Mouse (Mus musculus) liver, embryonic 15.5 days (tissue): ENCODE data around the gene Nxt2. TPM values are rescaled to one million over a fixed set of nuclear protein-coding genes. Genes with fewer than 3 reads are reported as not detected.

Experiments
- ATAC-seq: fragments of 200-750 bp; cut with Nextera tagmentation; 2 replicates; pipeline ENCODE4 v1.8.0; 2017; ENCODE audit warnings: moderate number of reproducible peaks, mild to moderate bottlenecking, moderate library complexity; ENCODE audit not compliant: insufficient read depth
- H3K27ac ChIP-seq: fragments of 300-500 bp; sonication (generic); replicated peaks from 2 replicates; pipeline ENCODE4 v1.5.1; 2015; ENCODE audit warnings: mild to moderate bottlenecking, inconsistent platforms
- H3K27me3 ChIP-seq: fragments of 300-500 bp; sonication (generic); 2 replicates; pipeline ENCODE4 v1.6.1; 2015; ENCODE audit warnings: mild to moderate bottlenecking, inconsistent platforms
- H3K36me3 ChIP-seq: fragments of 300-500 bp; sonication (generic); replicated peaks from 2 replicates; pipeline ENCODE4 v1.6.1; 2015; ENCODE audit warnings: moderate library complexity, mild to moderate bottlenecking, inconsistent platforms
- H3K4me1 ChIP-seq: fragments of 300-500 bp; sonication (generic); replicated peaks from 2 replicates; pipeline ENCODE4 v1.6.1; 2015; ENCODE audit warnings: inconsistent platforms
- H3K4me2 ChIP-seq: fragments of 300-500 bp; sonication (generic); 2 replicates; pipeline ENCODE4 v1.6.1; 2015; ENCODE audit warnings: moderate library complexity, mild to moderate bottlenecking, inconsistent platforms
- H3K4me3 ChIP-seq: fragments of 300-500 bp; sonication (generic); replicated peaks from 2 replicates; pipeline ENCODE4 v1.5.1; 2015; ENCODE audit warnings: mild to moderate bottlenecking, inconsistent platforms
- H3K9ac ChIP-seq: fragments of 300-500 bp; sonication (generic); 2 replicates; pipeline ENCODE4 v1.6.1; 2015; ENCODE audit warnings: moderate library complexity, mild to moderate bottlenecking, inconsistent platforms
- H3K9me3 ChIP-seq: fragments of 300-500 bp; sonication (generic); replicated peaks from 2 replicates; pipeline ENCODE4 v1.6.1; 2016; ENCODE audit warnings: inconsistent platforms
- WGBS: fragments of 180-500 bp; shearing (Covaris S2); methylation state at CpG from one replicate; pipeline ENCODE4 v1.1.7; 2015; ENCODE audit warnings: mixed read lengths; ENCODE audit not compliant: insufficient replicate concordance; 5-methylcytosine and 5-hydroxymethylcytosine counted together
- polyA plus RNA-seq: library from polyadenylated mRNA; unstranded; fragments of >200 nt; fragmentation: Nextera tagmentation; extraction: Ambion mirVana; gene quantifications from 2 replicates; pipeline ENCODE4 v1.2.1, GENCODE M21; 2015

Gene Nxt2
- polyA plus RNA-seq = 7.1 and 7.7 TPM in 2 replicates

GRCm38 (mm10) chrX:142226542-142226941 lies at the start of gene Nxt2:
TSS of gene Nxt2 (plus strand) at chrX:142226770.
- H3K4me2 ChIP-seq = peak within 1 kb of the TSS; percentile 66
- H3K9me3 ChIP-seq = no peaks in the 10 kb centered on the region
- H3K27me3 ChIP-seq = no peaks in the 10 kb centered on the region
- no peaks in the 10 kb centered on the region for H3K36me3 ChIP-seq
- H3K4me1 ChIP-seq = no peaks in the 10 kb centered on the region; the same call in 1 of the 2 replicates
- ATAC-seq = no peak
- WGBS = 83% methylated on average over 14 of the region's 14 CpGs
- no peak within 1 kb of the TSS for H3K9ac ChIP-seq
- H3K4me3 ChIP-seq = peak within 1 kb of the TSS; percentile 66
- H3K27ac ChIP-seq = peak within 1 kb of the TSS; percentile 26; the same call in 1 of the 2 replicates

DNA sequence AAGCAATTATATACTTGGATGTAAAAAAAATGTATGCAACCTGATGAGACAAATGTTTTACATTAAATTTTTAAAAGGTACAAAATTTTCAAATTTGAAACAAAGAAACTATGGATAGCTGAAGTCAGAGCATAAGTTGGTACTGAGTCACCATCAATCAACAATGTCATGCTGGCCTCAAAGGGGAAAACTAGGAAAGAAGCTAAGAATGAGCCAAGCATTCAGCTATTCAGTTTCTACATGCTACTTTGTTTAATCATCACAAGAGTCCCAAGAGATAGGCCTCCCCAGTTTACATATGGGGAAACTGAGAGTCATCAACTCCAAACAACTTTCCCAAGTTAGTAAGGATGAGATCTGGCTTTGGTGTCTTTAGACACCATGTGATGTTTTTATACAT lies 49.6 kb upstream of the Nxt2 start:
- H3K9me3 ChIP-seq = no peaks in the 10 kb centered on the region
- no peak for ATAC-seq

GRCm38 (mm10) chrX:142182026-142182425 lies 44.5 kb upstream of the Nxt2 start:
- H3K27me3 ChIP-seq = no peaks in the 10 kb centered on the region
- no peaks in the 10 kb centered on the region for H3K4me1 ChIP-seq
- H3K4me3 ChIP-seq = no peak overlapping the region
- WGBS = 62% methylated on average over 2 of the region's 2 CpGs
- ATAC-seq = no peak
- no peak overlapping the region for H3K4me2 ChIP-seq
- no peaks in the 10 kb centered on the region for H3K36me3 ChIP-seq
- no peak overlapping the region for H3K9ac ChIP-seq
- H3K27ac ChIP-seq = no peak overlapping the region
- no peaks in the 10 kb centered on the region for H3K9me3 ChIP-seq

More for the DNA sequence above, 49.6 kb upstream of the Nxt2 start:
- H3K27me3 ChIP-seq = no peaks in the 10 kb centered on the region; the same call in 1 of the 2 replicates
- no peak overlapping the region for H3K4me2 ChIP-seq
- no peak overlapping the region for H3K4me3 ChIP-seq
- H3K36me3 ChIP-seq = no peaks in the 10 kb centered on the region
- no peaks in the 10 kb centered on the region for H3K4me1 ChIP-seq
- H3K9ac ChIP-seq = no peak overlapping the region
- H3K27ac ChIP-seq = no peak overlapping the region

DNA sequence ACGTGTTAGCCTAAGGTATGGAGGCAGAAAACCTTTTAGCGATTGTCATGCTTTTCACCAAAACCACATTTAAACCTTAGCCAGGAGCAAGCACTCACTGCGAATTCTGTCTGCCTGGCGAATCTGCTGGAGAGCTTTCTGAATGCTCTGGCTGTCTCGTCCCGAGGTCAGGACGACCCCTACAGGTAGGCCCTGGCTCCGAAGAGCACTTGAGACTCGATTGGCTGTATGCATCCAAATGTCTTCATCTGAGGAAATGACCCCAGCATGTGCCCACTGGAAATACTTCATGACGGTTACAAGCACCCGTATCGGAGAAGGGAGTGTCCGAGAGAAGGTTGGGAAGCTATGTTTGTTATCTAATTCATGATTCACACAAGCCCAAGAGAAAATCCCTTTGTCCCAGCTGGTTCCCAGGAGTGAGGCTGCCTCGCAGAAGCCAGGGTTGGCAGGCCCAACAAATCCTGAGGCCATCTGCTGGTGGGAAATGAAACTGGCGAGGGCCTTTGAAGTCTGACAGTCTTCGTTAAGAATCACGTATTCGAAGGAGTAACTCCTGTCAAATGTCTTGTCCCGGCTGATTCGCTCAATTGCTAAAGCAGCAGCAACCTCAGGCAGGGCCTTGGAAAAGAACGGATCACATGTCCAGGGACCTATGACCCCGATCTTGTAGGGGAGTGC lies 37.4 kb upstream of the Nxt2 start:
- no peaks in the 10 kb centered on the region for H3K36me3 ChIP-seq
- no peaks in the 10 kb centered on the region for H3K9me3 ChIP-seq
- no peak for ATAC-seq
- no peaks in the 10 kb centered on the region for H3K4me1 ChIP-seq
- H3K4me2 ChIP-seq = no peak overlapping the region
- no peak overlapping the region for H3K9ac ChIP-seq
- 48% methylated on average over 22 of the region's 22 CpGs for WGBS
- no peak overlapping the region for H3K27ac ChIP-seq
- no peak overlapping the region for H3K4me3 ChIP-seq
- 0 out of 2 replicates have a peak, but pooled peaks cover 5% of the 10 kb centered on the region for H3K27me3 ChIP-seq

DNA sequence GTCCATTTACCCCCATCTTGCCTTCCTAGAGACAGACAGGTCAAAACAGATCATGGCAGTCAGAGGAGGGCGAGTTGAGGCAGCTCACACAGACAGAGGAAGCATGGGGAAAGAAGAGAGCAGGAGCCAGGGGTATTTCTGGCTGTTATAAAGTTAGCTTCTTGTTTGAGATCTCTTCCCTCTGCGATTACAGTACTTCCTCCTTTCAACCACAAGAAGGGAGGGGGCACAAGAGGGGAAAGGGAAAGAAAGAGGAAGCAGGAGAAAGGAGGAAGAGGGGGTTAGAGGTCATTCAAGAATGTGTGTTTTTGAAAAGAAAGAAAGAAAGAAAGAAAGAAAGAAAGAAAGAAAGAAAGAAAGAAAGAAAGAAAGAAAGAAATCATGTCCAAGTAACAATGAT lies 36.2 kb upstream of the Nxt2 start:
- Histone ChIP-seq H3K27ac (no peak overlapping the region), H3K4me2 (no peak overlapping the region), H3K9me3 (no peaks in the 10 kb centered on the region), H3K9ac (no peak overlapping the region), H3K4me1 (no peaks in the 10 kb centered on the region), H3K4me3 (no peak overlapping the region), H3K36me3 (no peaks in the 10 kb centered on the region), H3K27me3 (peaks cover 5% of the 10 kb centered on the region; the same call in 1 of the 2 replicates)
- no peak for ATAC-seq
- 27% methylated on average over 2 of the region's 2 CpGs for WGBS

DNA sequence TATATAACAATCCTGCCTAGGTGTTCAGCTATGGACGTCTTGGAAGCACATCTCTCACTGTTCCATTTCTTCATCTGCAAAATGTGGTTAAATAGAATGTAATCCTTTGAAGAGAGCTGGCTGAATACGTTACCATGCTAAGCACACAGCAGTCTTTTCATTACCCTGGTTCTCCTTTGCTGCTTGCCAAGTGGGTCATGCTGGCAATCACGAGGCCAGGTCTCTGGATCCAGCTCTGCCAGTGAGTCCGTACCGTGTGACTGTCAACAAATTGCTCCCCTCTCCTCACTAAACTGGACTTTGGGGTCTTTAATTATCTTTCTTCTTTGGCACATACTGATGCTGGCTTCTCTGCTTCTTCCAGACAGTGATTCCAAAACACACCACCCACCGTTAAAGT lies 32.1 kb upstream of the Nxt2 start:
- H3K4me1 ChIP-seq = no peaks in the 10 kb centered on the region
- no peaks in the 10 kb centered on the region for H3K9me3 ChIP-seq
- WGBS = 41% methylated on average over 6 of the region's 6 CpGs
- H3K27ac ChIP-seq = no peak overlapping the region
- H3K36me3 ChIP-seq = no peaks in the 10 kb centered on the region
- no peak overlapping the region for H3K4me2 ChIP-seq
- ATAC-seq = no peak
- no peak overlapping the region for H3K4me3 ChIP-seq
- H3K9ac ChIP-seq = no peak overlapping the region
- H3K27me3 ChIP-seq = peaks cover 5% of the 10 kb centered on the region; the same call in 1 of the 2 replicates

DNA sequence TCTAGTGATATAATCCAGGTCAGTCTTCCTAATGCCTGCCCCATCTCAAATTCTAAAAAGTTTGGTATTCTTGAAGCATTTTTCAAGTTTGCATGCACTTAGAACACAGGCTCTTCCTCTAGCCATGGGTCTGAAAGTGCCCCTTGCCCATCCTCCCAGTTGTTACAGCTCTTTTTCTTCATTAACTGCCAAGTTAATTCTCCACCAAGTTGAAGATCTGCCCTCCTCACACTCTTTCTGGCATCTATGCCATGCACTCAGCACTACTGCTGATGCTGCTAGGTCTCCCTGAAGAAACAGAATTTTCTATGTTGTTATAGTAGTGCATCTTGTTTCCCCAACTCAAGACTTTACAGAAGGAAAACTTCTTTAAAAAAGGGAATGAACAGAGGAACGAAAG lies 31.0 kb upstream of the Nxt2 start:
- no peak for ATAC-seq
- Histone ChIP-seq H3K4me3 (no peak overlapping the region), H3K9ac (no peak overlapping the region), H3K4me1 (no peaks in the 10 kb centered on the region), H3K9me3 (no peaks in the 10 kb centered on the region), H3K27me3 (peaks cover 5% of the 10 kb centered on the region; the same call in 1 of the 2 replicates), H3K4me2 (no peak overlapping the region), H3K27ac (no peak overlapping the region), H3K36me3 (no peaks in the 10 kb centered on the region)
- WGBS = 59% methylated on average over 1 of the region's 1 CpGs

GRCm38 (mm10) chrX:142196831-142197230 lies 29.7 kb upstream of the Nxt2 start, which contains the start of gene Gucy2f:
TSS of gene Gucy2f (minus strand) at chrX:142196931.
- Histone ChIP-seq H3K9ac (no peak within 1 kb of the TSS), H3K4me3 (no peak within 1 kb of the TSS), H3K9me3 (no peaks in the 10 kb centered on the region), H3K4me1 (no peaks in the 10 kb centered on the region), H3K4me2 (no peak within 1 kb of the TSS), H3K27ac (no peak within 1 kb of the TSS), H3K27me3 (peaks cover 5% of the 10 kb centered on the region; the same call in 1 of the 2 replicates), H3K36me3 (no peaks in the 10 kb centered on the region)
- ATAC-seq = no peak
- WGBS = 47% methylated on average over 5 of the region's 5 CpGs

DNA sequence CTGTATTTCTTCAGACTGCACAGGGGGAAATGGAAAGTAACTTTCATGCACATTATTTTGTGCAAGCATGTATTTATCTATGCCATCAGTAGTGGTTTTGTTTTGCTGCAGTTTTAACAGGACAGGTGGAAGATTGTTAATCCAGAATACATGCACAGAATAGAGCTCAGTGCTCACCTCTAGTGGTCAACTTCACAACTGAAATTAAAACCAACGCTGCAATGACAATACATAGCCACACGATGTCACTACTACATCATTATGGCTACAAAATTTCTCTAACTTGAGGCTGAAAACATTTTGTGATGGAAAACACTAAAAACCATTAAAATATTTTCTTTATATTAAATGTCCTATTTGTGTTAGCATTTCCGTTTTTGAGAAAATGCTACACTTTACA lies 26.3 kb upstream of the Nxt2 start:
- 8% methylated on average over 3 of the region's 3 CpGs for WGBS
- Histone ChIP-seq H3K9me3 (no peaks in the 10 kb centered on the region), H3K36me3 (no peaks in the 10 kb centered on the region), H3K4me3 (no peak overlapping the region), H3K4me1 (no peaks in the 10 kb centered on the region), H3K9ac (no peak overlapping the region), H3K4me2 (no peak overlapping the region), H3K27ac (no peak overlapping the region), H3K27me3 (no peaks in the 10 kb centered on the region)
- ATAC-seq = no peak

DNA sequence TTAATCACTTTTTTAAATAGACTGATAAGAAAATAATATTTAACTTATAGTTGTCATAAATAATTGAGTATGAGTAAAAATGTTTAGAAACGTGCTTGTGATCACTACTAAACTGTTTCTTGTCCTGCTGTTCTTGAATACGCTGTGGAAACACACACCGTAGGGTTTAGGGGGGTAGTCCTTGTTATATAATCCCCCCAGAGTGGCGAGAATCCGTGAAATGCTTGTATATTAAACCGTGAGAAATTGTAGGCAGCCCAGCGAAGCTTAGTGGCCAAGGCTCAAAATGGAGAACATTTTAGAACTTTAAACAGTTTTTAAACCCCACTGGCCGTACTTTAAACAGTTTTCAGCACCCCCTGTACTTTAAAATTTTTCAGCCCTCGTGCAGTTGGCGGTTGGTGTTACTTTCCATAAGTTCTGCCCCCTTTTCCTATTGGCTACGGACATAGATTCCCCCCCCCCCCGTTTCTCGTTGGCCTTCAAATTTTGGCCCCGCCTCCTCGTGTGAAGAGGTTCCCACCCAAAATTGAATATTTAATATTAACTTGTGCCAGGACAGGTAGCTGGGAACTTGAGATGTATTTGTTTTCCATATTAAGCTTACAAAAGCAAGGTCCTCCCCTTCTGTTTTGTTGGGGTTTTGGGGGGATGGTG lies 956 bp downstream of the Nxt2 start:
- peak overlapping the region; percentile 66 for H3K4me2 ChIP-seq
- peak overlapping the region; percentile 79 for H3K27ac ChIP-seq
- H3K27me3 ChIP-seq = no peaks in the 10 kb centered on the region
- peak overlapping the region; percentile 37; the same call in 1 of the 2 replicates for H3K9ac ChIP-seq
- peak; percentile 70 for ATAC-seq
- peak overlapping the region; percentile 66 for H3K4me3 ChIP-seq
- no peaks in the 10 kb centered on the region for H3K9me3 ChIP-seq
- WGBS = 21% methylated on average over 15 of the region's 15 CpGs
- no peaks in the 10 kb centered on the region for H3K36me3 ChIP-seq
- H3K4me1 ChIP-seq = no peaks in the 10 kb centered on the region; the same call in 1 of the 2 replicates

- no peaks in the 10 kb centered on the region; the same call in 1 of the 2 replicates for H3K4me1 ChIP-seq
- H3K4me3 ChIP-seq = peak overlapping the region; percentile 66
- H3K27ac ChIP-seq = peak overlapping the region; percentile 79
- no peaks in the 10 kb centered on the region for H3K27me3 ChIP-seq
- no peaks in the 10 kb centered on the region for H3K36me3 ChIP-seq
- H3K9ac ChIP-seq = peak overlapping the region; percentile 37; the same call in 1 of the 2 replicates
- ATAC-seq = peak; percentile 89
- WGBS = 19% methylated on average over 33 of the region's 42 CpGs
- H3K9me3 ChIP-seq = no peaks in the 10 kb centered on the region
- H3K4me2 ChIP-seq = peak overlapping the region; percentile 66
Measured at GRCm38 (mm10) chrX:142228055-142228768, 1.6 kb downstream of the Nxt2 start.
